Mouse (Mus musculus) liver, embryonic 11.5 days (tissue): ENCODE measurements at regions not wholly inside any gene's neighbourhood (a gene's known extent, or its start where the extent isn't known, plus 50 kb on each side); places are given as distances from the start of the nearest gene placed in this dataset.

Experiments
- ATAC-seq: fragments of 200-750 bp; cut with Nextera tagmentation; replicated peaks from 2 replicates; pipeline ENCODE4 v1.8.0; 2017; ENCODE audit warnings: moderate number of reproducible peaks, mild to moderate bottlenecking, moderate TSS enrichment, moderate library complexity; ENCODE audit not compliant: low FRiP score
- DNase-seq: peaks from one replicate; pipeline ENCODE4 v3.0.0-alpha.2; 2017; ENCODE audit warnings: low spot score
- H3K27ac ChIP-seq: fragments of 300-500 bp; sonication (generic); 2 replicates; pipeline ENCODE4 v1.5.1; 2014; ENCODE audit warnings: mild to moderate bottlenecking, low read depth, low read length, control low read depth
- H3K27me3 ChIP-seq: fragments of 300-500 bp; sonication (generic); replicated peaks from 2 replicates; pipeline ENCODE4 v1.6.1; 2014; ENCODE audit warnings: low read length, mixed read lengths; ENCODE audit not compliant: control insufficient read depth, insufficient read depth
- H3K36me3 ChIP-seq: fragments of 300-500 bp; sonication (generic); 2 replicates; pipeline ENCODE4 v1.6.1; 2014; ENCODE audit warnings: mild to moderate bottlenecking, low read length, moderate library complexity, mixed read lengths; ENCODE audit not compliant: control insufficient read depth, insufficient read depth
- H3K4me1 ChIP-seq: fragments of 300-500 bp; sonication (generic); replicated peaks from 2 replicates; pipeline ENCODE4 v1.6.1; 2014; ENCODE audit warnings: low read length, mixed read lengths; ENCODE audit not compliant: control insufficient read depth, insufficient read depth
- H3K4me2 ChIP-seq: fragments of 300-500 bp; sonication (generic); 2 replicates; pipeline ENCODE4 v1.6.1; 2014; ENCODE audit warnings: mild to moderate bottlenecking, control low read depth, moderate library complexity
- H3K4me3 ChIP-seq: fragments of 300-500 bp; sonication (generic); 2 replicates; pipeline ENCODE4 v1.5.1; 2014; ENCODE audit warnings: low read depth, low read length, control low read depth
- H3K9ac ChIP-seq: fragments of 300-500 bp; sonication (generic); 2 replicates; pipeline ENCODE4 v1.6.1; 2014; ENCODE audit warnings: low read depth, low read length, control low read depth
- H3K9me3 ChIP-seq: fragments of 300-500 bp; sonication (generic); 2 replicates; pipeline ENCODE4 v1.6.1; 2016; ENCODE audit warnings: low read length, inconsistent platforms, mixed read lengths; ENCODE audit not compliant: control insufficient read depth
- WGBS: fragments of 180-500 bp; shearing (Covaris S2); extraction: QIAGEN DNeasy Blood & Tissue Kit; methylation state at CpG from one replicate; pipeline ENCODE4 v1.1.7; 2014; 5-methylcytosine and 5-hydroxymethylcytosine counted together

DNA sequence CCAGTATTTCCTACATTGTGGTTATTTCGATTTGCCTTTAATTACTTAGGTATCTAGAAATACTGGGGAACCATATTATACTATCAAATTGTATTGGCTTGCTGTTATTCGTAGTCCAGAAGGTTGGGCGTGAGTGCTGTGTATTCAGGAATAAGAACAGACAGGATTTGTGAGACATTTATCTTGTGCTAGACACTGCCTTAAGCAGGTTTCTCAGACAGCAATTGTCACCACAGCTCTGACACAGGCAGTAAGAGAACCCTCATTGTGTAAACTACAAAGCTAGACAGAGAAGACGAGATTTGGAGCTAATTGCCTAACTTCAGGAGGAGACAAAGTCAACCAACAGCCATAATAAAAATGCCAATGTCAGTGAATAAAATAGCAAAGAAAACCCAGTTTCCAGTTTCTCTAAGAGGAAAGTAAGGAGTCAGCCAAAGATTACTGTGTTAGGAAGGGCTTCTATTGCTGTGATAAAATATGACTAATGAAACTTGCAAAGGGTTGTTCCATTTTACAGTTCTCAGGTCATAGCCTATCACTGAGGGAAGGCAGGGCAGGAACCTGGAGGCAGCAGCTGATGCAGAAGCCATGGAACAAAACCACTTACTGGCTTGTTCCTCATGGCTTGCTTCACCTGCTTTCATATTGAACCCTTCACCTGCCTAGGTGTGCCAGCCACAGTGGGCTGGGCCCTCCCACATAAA, 78.6 kb upstream of the Gas2 start:
- 70% methylated on average over 4 of the region's 4 CpGs for WGBS
- H3K4me3 ChIP-seq: no peak overlapping the region
- no peak for DNase-seq
- no peaks in the 10 kb centered on the region for H3K9me3 ChIP-seq
- no peaks in the 10 kb centered on the region for H3K36me3 ChIP-seq
- H3K4me1 ChIP-seq: no peaks in the 10 kb centered on the region
- no peak for ATAC-seq
- no peak overlapping the region for H3K4me2 ChIP-seq
- H3K9ac ChIP-seq: no peak overlapping the region
- H3K27me3 ChIP-seq: no peaks in the 10 kb centered on the region
- no peak overlapping the region for H3K27ac ChIP-seq

DNA sequence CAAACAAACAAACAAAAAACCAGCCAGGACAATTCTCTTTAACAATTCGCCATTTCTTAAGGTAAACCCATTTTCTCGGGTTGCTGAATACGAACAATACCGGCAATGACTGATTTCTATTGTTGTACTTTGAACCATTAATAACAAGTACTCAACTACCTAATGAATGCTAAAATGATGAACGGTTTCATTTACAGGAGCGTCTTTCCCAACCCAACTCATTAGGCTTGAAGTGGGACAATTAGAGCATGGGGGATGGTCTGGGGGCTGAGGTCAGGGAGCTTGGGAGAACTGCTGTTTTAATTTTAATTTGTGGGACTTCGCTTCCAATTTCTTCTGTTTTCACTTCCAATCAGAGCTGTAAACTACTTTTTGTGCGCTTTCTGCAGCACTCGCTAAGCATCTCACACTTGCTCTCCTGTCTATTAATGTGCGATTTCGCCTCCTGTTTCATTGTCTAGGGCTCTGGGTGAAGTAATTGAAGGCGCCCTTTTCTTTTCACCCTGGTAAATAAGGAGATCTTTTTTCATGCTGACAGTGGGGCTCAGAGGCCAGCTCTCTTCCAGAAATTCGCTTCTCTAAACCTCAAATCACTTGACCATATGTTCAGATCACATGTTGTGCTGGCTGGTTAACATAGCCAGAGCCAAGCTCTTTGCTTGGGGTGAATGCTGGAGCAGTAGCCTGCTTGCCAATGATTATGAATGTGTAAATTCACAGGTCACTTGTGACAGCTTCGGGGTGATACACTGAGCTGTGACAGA, 77.7 kb upstream of the Gas2 start:
- no peaks in the 10 kb centered on the region for H3K4me1 ChIP-seq
- no peaks in the 10 kb centered on the region for H3K36me3 ChIP-seq
- H3K4me2 ChIP-seq: no peak overlapping the region
- H3K27ac ChIP-seq: no peak overlapping the region
- H3K27me3 ChIP-seq: no peaks in the 10 kb centered on the region
- H3K9me3 ChIP-seq: no peaks in the 10 kb centered on the region
- no peak for DNase-seq
- H3K4me3 ChIP-seq: no peak overlapping the region
- no peak overlapping the region for H3K9ac ChIP-seq
- 79% methylated on average over 14 of the region's 14 CpGs for WGBS
- no peak for ATAC-seq

- Histone ChIP-seq H3K9me3 (no peaks in the 10 kb centered on the region), H3K4me2 (no peak overlapping the region), H3K27ac (no peak overlapping the region), H3K36me3 (no peaks in the 10 kb centered on the region), H3K9ac (no peak overlapping the region), H3K4me1 (no peaks in the 10 kb centered on the region), H3K27me3 (no peaks in the 10 kb centered on the region), H3K4me3 (no peak overlapping the region)
- no peak for ATAC-seq
- WGBS: 79% methylated on average over 17 of the region's 17 CpGs
- DNase-seq: no peak
These were observed 70.9 kb upstream of the Gas2 start for GRCm38 (mm10) chr7:51790690-51791560.

- no peak overlapping the region for H3K27ac ChIP-seq
- no peak for DNase-seq
- H3K9ac ChIP-seq: no peak overlapping the region
- no peak overlapping the region for H3K4me2 ChIP-seq
- H3K36me3 ChIP-seq: no peaks in the 10 kb centered on the region
- H3K27me3 ChIP-seq: no peaks in the 10 kb centered on the region
- no peak for ATAC-seq
- H3K9me3 ChIP-seq: no peaks in the 10 kb centered on the region
- H3K4me3 ChIP-seq: no peak overlapping the region
- H3K4me1 ChIP-seq: no peaks in the 10 kb centered on the region
- whole genome bisulfite sequencing: 99% methylated on average over 3 of the region's 3 CpGs
These were observed 70.3 kb upstream of the Gas2 start for GRCm38 (mm10) chr7:51791561-51791863.
